Mouse (Mus musculus): ENCODE measurements around the gene Chst11. TPM values are rescaled to one million over a fixed set of nuclear protein-coding genes. Genes with fewer than 3 reads are reported as not detected.
A peak's percentile ranks its signal among the peaks of the same experiment; 100 is the strongest.

Chst11 gene
- total RNA-seq, 2 experiments from 2014 or later = 0.94 to 1.00 TPM

DNA sequence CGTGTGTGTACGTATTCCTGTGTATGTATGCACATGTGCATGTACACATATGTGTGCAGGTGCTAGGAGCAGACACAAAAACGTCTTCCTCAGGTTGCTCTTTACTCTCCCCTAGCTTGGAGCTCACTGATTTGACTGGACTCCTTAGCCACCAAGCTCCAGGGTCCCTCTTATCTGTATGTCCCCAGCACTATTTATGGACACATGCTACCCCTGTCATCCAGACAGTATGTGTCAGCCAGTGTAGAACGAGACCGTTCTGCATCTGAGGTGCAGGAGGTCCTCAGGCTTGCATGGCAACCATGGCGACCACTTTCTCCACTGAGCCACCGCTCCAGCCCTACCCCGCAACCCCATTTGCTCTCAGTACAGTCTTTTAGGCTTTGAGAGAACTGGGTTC is 93.4 kb downstream of the Chst11 start:
- DNase-seq = no peak

DNA sequence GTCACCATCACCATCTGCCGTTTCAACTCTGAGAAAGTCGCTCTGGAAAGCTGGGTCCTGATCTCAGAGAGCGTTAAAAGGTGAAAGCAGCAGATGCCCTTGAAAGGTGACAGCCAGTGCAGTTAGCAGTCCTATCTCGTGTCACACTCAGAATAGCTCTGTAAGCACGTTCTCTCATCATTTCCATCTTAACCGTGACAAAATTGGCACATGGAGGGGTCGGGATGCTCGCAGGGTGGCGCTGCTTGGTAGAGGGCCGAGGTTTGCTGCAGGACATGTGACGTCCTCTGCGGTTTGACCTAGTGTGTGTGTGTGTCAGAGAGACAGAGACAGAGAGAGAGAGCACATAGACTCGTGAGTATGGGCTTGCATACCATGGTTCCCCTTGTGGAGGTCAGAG is 94.5 kb downstream of the Chst11 start:
- no peak for DNase-seq

DNA sequence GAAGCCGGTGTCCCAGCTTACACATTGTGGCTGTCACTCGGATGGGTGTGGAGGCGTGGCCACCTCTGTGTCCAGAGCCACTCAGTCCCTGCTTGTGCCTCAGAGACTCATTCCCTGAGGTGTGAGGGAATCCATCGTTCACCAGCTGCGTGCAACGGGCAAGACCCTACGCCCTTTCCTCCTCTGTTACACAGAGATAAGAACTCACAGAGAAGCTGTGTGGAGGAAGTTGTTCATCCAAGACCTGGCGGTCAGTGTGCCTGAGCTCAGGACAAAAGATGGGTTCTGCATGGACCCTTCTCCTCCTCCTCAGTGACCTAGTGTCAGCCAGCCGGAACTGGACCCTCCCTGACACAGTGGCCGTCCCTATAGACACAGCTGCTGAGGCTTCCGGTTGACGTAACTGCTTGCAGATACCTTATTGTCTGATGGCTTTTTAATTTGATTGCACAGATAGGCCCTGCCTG is 95.0 kb downstream of the Chst11 start:
- no peak for DNase-seq

DNA sequence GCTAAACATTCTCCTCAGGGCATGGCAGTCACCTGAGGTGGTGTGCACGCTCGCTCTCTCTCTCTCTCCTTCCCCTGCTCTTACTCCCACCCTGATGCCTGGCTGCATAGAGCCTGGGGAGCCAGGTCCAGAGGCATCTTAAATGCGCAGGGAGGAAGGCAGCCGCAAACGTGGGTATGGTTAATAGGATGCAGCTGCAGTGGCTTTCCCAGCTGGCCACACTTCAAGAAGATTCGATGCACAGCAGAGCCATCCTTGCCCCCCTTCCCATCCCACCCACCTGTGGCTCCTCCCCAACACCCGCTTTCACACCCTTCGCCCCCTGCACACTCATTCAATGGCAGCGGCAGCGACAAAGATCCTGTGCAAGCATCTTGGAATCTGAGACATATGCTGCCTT is 95.6 kb downstream of the Chst11 start:
- no peak for DNase-seq

DNA sequence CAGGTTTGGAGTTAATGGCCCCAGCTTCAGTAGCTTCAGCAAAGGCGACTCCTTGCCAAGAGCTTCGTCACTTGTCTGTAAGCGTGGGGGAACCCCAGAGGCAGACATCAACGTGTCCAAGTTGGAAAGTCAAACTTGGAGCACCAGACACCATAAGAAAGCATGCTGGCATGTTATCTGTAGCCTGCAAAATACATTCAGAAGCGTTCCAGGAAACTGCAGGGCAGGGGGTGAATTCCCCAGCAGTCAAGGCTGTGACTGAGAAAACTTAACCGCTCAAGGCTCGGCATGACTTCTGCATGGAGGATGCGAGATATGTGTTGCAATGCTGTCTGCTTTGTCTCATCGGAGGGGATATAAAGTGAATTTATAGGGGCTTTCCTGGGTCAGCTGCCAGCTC is 98.6 kb downstream of the Chst11 start:
- DNase-seq = peak; percentile 38

DNA sequence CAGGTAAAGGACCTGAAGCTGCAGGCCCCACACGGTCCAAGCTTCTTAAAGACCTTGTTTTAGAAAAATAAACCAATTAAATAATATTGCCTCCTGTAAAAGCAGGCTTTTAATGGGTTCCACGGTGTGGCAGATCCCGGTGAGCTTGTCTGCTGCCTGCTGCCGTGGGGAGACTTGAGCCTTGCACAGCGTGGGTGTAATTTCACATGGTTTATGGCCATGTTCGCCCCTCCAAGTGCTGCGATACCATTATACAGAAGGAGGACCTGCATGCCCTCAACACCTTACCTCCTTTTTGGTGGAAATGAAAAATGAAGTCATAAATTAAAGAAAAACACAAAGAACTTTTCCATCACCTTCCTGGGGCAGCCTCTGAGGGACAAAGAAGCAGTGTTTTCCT is 103.0 kb downstream of the Chst11 start:
- no peak for DNase-seq

DNA sequence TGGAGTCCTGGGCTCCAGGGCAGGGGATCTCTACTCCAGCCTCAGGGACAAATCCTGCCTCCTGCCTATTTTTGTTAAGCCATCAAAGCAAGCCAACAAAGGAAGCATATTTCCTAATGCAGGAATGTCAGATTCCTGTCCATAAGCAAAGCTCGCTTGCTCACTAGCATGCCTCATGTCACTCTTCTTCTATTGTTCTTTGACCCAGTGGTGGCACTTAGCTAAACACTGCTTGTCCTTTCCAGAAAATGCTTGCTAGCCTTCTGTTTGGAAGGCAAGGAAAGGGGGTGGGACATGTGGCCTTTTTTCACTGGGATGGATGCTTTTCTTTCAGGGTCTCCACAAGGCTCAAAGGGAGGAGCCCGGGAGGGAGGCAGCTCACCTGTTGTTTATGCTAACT is 103.5 kb downstream of the Chst11 start:
- DNase-seq = no peak

DNA sequence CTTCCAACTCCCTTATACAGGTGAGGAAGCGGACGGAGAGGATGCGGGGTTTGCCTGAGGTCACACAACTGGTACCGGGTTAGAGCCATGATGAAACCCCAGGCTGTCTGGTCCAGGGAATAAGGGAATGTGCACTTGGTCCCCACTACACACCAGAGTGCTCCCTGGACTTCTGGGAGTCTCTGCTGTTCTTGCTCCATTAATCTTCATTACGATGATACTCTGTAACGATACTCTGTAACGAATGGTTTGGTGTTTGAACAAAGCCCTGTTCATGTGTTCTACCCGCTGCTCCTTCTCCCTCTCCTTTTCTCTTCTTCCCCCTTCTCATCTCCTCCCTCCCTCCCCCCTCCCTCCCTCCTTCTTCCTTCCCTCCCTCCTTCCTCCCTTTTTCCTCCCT is 104.9 kb downstream of the Chst11 start:
- no peak for DNase-seq

DNA sequence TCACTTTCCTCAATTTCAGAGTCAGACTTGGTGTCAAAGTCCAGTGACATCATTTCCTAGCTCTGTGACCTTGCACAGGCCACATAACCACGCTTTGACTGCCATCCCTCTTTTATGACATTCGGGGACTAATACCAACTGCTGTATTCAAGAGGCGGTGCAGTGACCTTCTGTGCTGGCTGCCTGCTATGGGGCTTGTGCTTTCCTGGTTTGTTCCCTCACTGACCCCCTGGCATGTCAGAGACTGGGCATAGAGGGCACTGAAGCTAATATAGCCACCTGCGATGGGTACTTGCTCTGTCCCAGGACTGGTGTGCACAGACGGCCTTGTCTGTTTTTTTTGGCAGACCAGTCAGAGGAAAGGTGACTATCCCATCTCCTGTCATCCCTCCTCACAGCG is 108.4 kb downstream of the Chst11 start:
- no peak for DNase-seq

DNA sequence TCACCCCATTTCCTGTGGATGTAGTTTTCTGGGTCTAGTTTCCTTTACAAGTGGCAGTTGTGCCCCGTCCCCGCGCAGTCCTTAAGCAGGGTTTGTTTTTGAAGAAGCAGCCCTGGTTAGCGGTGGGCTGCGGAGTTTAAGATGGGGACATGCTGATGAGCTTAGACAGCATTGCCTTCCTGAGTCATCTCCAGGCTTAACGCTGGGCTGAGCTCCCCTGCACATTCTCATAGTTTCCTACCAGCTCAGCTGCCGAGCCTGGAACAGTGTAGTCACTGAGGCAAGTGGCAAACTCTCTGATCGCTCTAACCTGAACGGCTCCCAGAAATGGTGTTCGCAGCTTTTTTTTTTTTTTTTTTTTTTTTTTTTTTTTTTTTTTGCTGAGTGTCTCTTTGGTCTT is 109.0 kb downstream of the Chst11 start:
- no peak for DNase-seq

DNA sequence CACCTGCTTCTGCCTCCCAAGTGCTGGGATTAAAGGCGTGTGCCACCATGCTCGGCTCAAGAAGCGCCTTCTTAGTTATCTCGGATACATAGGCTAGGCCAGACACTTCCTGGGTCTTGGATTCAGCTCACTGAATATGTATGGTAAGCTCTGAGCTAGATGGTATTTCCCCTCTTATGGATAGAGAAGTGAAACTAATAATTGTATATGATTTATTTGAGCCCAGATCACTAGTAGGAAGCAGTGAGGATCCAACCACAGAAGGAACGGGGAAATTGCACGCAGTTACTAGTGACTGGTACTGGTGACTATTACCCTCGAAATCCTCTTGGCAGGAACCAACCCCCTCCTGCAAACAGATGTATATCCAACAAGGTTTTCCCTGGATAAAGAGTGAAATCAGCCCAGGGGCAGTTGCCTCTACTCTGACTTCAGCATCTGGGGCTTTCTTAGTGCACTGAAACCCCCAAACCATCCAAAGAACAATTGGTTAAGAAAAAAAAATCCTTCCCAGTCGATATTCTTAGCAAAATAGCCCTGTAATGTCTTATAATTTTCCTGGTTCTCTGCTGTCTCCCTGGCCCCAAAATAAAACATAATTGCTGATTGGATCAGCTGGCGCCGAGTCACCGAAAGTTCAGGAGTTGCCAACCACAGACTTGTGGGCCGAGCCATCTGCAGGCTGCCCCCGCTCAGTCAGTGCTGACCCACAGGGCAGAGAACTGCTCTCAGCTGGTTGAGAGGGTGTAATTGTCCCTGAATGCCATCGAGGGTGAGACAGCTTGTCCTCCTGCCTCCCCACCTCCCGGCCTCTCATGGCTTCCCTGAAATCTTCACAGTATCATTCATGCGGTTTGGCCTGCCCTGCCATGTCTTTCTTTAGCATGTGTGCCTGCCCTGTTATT is 109.8 kb downstream of the Chst11 start:
- DNase-seq = no peak

DNA sequence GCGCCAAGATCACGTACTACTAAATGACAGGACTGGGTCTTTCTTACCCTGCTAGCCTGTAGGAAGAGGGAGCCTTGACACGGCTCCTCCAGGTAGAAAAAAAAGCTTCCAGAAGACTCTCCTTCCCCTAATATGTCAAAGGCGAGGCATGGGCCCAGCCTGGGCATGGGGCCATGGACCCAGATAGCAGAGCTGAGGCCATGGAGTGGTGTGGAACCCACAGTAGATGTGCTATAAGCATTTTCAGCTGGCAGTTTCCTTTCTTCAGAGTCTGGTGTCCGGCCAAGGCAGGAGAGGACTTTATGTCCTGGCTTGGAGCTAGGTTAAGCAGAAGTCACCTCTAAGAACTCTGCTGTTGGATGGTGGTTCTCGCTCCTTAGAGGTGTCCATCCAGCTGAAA is 111.0 kb downstream of the Chst11 start:
- DNase-seq = no peak

DNA sequence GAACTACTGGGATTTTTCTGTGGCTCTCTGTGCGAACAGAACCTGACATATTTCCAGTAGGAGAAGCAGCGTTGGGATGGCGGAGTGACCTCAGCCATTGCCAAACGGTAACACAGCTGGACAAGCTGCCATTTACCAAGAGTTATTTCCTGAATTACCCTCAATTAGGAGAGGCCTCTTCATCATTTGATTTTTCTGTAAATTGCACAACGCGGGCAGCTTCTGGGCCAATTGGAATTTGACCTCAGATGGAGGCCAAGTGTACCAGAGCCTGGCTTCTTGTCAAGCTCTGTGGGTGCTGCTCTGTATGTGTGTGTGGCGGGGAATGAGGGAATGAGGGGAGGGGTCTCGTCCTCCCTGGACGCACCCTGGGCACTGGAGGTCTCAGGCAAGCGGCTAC is 113.6 kb downstream of the Chst11 start:
- DNase-seq = no peak

DNA sequence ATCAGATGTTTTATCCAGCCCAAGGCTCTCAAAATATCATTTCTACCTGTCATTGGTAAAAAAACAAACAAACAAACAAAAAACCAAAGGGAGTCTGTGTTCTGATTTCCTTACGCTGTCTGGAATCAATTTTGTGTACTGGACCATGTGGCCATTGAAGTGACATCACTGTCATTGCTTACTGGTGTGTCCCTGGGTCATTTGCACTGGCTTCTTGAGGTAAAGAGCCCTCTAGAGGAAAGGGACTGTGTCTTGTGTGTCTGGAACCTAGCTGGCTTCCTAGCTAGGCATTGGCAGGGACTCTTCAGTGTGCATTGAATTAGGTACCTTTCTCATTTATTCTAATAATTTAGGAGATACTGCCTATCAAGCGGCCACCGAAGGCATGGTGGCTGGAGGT is 114.4 kb downstream of the Chst11 start:
- no peak for DNase-seq

DNA sequence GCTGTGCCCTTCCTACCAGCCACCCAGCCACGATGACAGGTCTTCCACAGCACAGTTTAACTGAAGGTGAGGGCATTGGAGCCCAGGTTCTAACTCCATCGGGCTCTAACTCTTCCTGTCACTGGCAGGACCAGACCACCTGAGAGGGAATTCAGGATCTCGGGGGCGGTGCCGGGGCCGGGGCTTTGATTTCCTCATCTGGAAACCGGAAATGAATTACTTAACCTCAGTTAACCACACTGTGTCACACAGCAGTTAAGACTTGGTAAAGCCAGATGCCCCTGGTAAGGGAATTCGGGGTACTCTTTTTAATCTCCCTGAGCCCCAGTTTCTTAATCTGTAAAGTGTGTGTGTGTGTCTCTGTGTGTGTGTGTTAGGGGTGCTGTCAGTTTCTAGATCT is 115.6 kb downstream of the Chst11 start:
- DNase-seq = no peak

DNA sequence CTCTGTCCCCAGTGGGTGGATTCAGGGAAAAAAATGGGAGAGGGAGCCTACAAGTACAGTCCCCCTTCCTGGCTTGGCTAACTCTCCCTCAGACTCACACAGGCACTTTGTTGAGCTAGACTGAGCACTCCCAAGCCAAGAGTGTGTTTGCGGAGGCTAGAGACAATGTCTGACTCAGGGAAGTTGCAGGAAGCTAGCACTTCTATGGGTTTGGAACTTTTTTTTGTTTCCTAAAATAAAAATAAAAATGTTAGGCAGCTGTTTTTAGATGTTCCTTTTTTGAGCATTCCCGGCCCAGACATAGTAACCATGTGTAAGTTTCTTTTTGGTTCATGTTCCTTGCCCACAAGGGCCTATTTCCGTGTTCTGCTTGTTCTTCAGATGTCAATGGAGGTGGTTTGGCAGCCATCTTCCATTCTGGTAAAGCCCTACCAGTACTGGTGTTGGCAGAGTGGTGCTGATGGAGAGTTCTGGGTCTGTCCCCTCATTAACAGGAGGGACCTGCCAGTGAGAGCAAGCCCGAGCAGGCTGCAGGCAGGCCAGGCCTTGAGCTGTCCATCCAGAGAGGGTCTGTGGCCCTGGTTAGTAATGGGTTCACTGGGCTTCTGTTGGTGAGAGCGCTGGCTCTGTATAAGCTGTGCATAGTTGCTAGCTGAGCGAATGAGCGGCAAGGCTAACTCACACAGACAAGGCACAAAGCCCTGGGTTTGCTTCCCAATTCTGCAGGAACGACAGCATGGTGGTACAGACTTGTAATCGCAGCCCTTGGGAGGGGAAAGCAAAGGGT is 116.3 kb downstream of the Chst11 start:
- DNase-seq = no peak

DNA sequence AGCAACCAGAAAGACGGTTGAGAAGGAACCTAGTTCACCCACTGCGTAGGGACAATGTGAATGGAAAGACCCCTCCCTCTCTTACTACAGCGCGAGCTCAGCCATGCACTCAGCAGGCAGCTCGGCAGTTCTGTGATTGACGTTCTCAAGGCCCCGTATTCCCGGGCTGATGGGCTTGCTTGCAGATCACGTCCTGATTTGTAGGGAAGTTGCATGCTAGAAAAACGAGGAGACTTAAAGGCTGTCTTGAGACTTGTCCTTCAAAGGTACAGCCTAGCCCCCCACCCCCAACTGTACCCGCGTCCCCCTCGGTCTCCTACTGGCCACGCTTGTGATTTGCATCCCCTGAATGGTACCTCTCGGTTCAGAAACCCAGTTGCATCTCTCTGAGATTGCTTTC is 117.4 kb downstream of the Chst11 start:
- DNase-seq = no peak

DNA sequence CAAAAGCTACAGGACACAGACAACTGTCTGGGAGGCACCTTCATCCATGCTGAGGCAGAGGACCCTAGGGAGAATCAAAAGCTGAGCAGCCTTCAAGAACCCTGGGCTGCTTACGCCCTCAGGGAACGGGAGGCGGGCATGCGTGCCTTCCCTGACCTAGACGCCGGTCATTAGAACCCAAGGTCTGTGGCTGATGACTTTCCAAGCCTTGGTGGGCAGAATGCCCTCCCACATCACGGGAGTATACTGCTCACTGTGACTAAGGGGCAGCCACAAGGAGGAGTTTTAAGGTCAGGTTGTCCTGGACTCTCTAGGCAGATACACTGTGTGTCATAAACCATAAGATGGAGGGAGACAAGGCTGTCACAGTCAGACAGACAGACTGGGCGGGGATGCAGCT is 118.9 kb downstream of the Chst11 start:
- DNase-seq = no peak

DNA sequence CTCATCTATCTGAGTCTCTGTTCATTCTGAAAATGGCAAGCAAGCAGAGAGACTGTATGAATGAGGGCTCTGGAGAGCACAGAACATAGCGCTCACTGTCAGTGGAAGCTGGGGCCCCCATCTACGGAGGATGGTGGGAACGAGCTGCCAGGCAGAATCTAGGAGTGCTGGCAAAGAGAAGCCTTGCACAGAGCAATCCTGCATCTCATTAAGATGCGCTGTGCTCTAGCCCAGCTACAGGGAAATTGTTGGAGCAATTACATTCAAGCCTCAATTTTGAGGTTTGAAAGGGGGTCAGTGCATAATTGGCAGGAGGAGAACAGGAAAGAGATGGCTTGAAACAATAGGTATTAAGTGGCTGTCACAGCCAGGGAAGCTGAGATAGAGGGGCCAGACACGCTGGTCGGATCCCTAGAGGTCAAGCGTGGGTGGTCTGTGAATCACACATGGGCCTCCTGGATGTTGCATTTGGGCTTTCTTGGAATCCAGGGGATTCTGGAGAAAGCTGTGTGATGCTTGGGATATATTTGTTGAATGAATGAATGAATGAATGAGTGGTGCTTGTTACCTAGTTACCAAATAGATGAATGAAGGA is 121.0 kb downstream of the Chst11 start:
- no peak for DNase-seq

DNA sequence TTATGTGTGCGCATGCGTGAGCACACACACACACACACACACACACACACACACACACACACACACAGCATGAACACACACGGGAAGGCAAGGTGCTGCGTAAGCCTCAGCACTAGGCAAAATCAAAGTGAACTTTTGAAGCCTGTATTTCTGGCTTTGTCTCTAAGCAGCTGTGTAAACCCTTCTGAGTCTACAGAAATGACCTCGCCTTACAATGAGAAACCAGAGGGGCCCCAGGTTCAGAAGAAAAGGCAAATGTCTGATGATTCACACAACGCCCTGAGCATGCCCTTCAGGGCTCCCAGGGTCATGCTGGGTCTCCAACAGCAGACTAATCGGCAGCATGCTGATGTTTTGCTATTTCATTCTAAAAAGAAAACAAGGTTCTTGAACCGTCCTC is 122.1 kb downstream of the Chst11 start:
- DNase-seq = no peak

DNA sequence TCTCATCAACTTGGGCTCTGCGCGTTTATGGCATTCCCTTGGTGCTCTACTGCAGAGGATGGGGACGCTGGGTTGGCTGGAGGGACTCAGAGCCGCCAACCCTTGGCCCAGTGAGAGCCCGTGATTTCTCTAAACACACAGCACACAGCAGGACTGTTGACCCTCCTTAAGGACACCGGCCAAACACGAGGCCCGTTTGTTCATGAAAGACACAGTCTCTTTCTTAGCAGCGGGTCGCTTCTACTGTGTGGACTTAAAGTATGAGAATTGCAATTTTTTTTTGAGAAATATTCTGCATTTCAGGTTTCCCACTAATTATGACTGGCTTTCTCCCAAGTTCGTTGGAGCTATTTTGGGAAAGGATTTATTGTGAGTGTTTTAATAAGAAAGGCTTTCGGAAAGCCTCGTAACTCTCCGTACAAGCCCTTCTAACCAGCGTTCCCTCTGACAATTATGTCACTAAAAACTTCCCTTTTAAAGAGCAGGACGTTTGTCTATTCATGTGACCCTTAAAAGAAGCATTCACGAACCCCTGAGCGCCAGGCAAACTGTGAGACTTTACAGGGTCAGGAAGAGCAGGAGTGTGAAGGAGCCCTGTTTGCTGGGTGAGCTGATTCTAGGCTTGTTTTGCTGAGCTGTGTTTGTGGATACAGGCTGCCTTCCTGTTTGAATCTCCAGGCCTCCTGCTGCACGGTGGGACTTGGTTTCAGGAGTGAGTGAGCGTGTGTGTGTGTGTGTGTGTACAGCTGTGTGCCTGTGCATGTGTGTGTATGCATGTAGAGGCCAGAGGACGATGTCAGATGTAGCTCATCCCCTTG is 122.8 kb downstream of the Chst11 start:
- DNase-seq = no peak

DNA sequence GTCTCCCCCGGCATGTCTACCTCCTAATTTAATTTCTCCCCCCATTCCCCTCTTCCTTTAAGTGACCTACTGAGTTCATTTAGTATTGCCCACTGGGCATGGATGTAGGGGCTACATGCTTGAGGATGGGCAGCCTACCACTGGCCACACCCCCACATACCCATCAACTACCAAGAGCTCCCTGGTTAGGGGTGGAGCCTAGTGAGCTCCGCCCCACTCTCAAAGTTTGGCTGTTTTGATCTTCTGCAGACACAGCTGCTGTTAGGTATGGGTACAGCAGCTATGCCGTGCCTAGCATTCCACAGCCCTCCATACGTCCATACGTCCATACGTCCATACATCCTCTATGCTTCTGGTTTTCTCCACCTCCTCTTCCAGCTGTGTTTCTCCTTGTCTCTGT is 123.6 kb downstream of the Chst11 start:
- no peak for DNase-seq
